Mouse (Mus musculus): ENCODE measurements at regions not wholly inside any gene's neighbourhood (a gene's known extent, or its start where the extent isn't known, plus 50 kb on each side); places are given as distances from the start of the nearest gene placed in this dataset. TPM values are rescaled to one million over a fixed set of nuclear protein-coding genes. Genes with fewer than 3 reads are reported as not detected.

GRCm38 (mm10) chr10:109074218-109074617, 63.4 kb upstream of the Syt1 start:
- no peaks in the 10 kb centered on the region for H3K36me3 ChIP-seq
- no peak for ATAC-seq (ENCODE audit: insufficient number of reproducible peaks, insufficient read depth, low FRiP score, low TSS enrichment)
- no peak overlapping the region for H3K4me3 ChIP-seq
- H3K4me1 ChIP-seq: no peaks in the 10 kb centered on the region
- no peak overlapping the region for H3K9ac ChIP-seq
- H3K4me2 ChIP-seq (replicated peaks): no peak overlapping the region
- no peaks in the 10 kb centered on the region for H3K9me3 ChIP-seq
- WGBS: 83% methylated on average over 7 of the region's 7 CpGs
- H3K27me3 ChIP-seq: no peaks in the 10 kb centered on the region
- no peak overlapping the region for H3K27ac ChIP-seq

Small RNA genes lying in the stretch of these regions (microRNA-seq; reads per million reads assigned to microRNA genes)
- not detected for gene Gm44495

Measured in embryonic facial prominence, embryonic 12.5 days (tissue).